Mouse (Mus musculus): ENCODE results near the gene Mmgt2. TPM values are rescaled to one million over a fixed set of nuclear protein-coding genes. Genes with fewer than 3 reads are reported as not detected.
"Not testable (repeated sequence)": the region's sequence is repeated elsewhere in the genome, so short reads cannot be mapped to it uniquely, and the experiment has no call there.

The Mmgt2 gene
- polyA plus RNA-seq, 1 experiment from 2014 or later = 67.3 TPM

DNA sequence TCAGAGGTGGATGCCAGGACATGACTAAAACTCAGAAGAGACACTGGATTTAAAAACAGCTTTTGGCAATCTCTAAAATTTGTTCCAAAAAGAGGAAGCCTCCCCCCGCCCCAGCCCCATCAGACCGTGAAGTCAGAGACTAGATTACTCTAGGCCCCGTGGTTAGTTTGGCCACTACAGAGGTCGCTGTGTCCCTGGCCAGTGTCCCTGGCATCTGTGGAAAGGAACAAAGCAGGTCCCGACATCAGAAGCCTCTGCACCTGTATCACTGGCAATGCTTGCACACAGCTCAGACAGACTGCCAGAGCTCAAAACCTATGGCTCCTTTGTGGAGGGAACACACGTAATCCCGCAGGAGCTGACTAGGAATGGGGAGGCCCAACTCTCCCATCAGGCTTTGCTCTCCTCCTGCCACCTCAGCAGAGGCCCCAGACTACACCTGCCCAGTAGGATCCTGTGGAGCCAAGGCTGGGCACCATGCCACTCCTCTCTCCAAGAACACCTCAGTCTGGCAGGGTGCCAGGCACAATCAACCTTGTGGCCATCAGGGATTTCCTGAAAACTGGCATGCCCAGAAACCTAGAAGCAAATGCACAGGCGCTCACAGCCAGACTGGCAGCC, 5.3 kb upstream of the Mmgt2 start:
- Histone ChIP-seq H3K4me2 (no peak overlapping the region), H3K9me3 (replicated peaks) (no peaks in the 10 kb centered on the region), H3K9ac (no peak overlapping the region), H3K36me3 (peaks cover 8% of the 10 kb centered on the region; the same call in 1 of the 2 replicates), H3K27me3 (no peaks in the 10 kb centered on the region), H3K27ac (peak overlapping the region; percentile 64), H3K4me1 (peaks cover 76% of the 10 kb centered on the region), H3K4me3 (replicated peaks) (no peak overlapping the region)
- 63% methylated on average over 8 of the region's 8 CpGs for WGBS
- ATAC-seq (replicated peaks; ENCODE audit: low FRiP score) = no peak

GRCm38 (mm10) chr11:62643681-62644363, 4.6 kb upstream of the Mmgt2 start:
- Histone ChIP-seq H3K9me3 (replicated peaks) (no peaks in the 10 kb centered on the region), H3K9ac (no peak overlapping the region), H3K4me2 (no peak overlapping the region), H3K27ac (peak overlapping the region; percentile 64; the same call in 1 of the 2 replicates), H3K27me3 (no peaks in the 10 kb centered on the region), H3K4me1 (peaks cover 73% of the 10 kb centered on the region), H3K36me3 (peaks cover 8% of the 10 kb centered on the region; the same call in 1 of the 2 replicates), H3K4me3 (replicated peaks) (no peak overlapping the region)
- no peak for ATAC-seq (replicated peaks; ENCODE audit: low FRiP score)
- WGBS = 85% methylated on average over 10 of the region's 10 CpGs

DNA sequence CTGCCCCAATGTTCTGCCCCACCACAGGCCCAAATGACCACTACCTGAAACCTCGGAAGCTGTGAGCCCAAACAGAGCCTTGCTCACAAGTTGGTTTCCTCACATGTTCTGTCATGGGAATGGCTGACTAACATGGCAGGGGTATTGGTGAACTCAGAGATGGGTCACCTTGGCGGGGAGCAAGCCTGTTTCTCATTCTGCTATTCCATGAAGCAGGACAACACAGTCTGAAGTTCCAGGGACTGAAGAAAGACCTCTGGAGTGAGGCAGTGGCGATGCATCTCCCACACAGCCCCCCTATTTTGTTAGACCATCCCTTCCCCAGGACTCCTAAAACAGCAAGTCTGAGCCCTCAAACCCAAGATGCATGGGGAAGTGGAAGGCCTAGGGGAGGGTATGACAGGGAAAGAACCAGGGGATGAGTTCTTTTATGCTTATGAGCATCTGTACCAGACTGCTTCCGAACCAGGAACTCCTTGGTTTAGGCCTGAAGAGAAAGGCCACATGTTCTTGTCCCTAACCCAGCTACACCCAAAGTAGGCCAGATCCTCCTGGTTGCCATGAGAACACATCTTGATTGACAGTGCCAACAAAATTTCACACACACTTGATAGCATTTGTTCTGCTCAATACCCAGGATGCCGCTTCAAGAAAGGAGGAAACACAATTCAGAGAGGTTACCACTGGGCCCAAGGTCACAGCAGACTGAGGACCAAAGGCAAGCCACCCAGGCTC, 3.7 kb upstream of the Mmgt2 start:
- H3K9me3 ChIP-seq (replicated peaks) = no peaks in the 10 kb centered on the region
- H3K9ac ChIP-seq = no peak overlapping the region
- peak overlapping the region; percentile 94; the same call in 1 of the 2 replicates for H3K4me2 ChIP-seq
- ATAC-seq (replicated peaks; ENCODE audit: low FRiP score) = no peak
- peak overlapping the region; percentile 93 for H3K27ac ChIP-seq
- peaks cover 8% of the 10 kb centered on the region; the same call in 1 of the 2 replicates for H3K36me3 ChIP-seq
- no peak overlapping the region for H3K4me3 ChIP-seq (replicated peaks)
- H3K4me1 ChIP-seq = peaks cover 76% of the 10 kb centered on the region
- WGBS = 92% methylated on average over 5 of the region's 5 CpGs
- no peaks in the 10 kb centered on the region for H3K27me3 ChIP-seq

DNA sequence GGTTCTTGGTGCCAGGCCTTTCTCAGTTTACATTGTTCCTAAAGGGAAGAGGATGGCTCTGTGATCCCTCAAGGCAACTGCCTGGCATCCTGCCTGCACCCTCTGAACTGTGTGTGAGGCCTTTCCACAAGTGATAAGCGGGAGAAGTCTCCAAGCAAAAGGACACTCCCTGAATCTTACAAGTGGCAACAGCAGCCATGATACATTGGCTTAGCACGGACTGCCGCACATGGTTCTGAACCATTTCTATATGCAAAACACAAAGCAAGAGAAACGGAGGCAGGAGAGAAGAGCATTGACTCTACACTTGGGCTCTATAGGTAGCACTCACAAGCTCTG, 3.2 kb upstream of the Mmgt2 start:
- ATAC-seq (replicated peaks; ENCODE audit: low FRiP score) = no peak
- Histone ChIP-seq H3K27me3 (no peaks in the 10 kb centered on the region), H3K4me1 (peaks cover 78% of the 10 kb centered on the region), H3K4me3 (replicated peaks) (peak overlapping the region; percentile 83; the same call in 1 of the 2 replicates), H3K4me2 (peak overlapping the region; percentile 94), H3K36me3 (peaks cover 8% of the 10 kb centered on the region; the same call in 1 of the 2 replicates), H3K9ac (0 out of 2 replicates have a peak overlapping the region, but pooled peaks have one; percentile 16), H3K9me3 (replicated peaks) (no peaks in the 10 kb centered on the region), H3K27ac (peak overlapping the region; percentile 93)
- WGBS = 72% methylated on average over 4 of the region's 4 CpGs

- Histone ChIP-seq H3K27me3 (no peaks in the 10 kb centered on the region), H3K4me3 (replicated peaks) (peak overlapping the region; percentile 83), H3K9ac (0 out of 2 replicates have a peak overlapping the region, but pooled peaks have one; percentile 16), H3K27ac (peak overlapping the region; percentile 93), H3K36me3 (peaks cover 13% of the 10 kb centered on the region; the same call in 1 of the 2 replicates), H3K9me3 (replicated peaks) (no peaks in the 10 kb centered on the region), H3K4me2 (peak overlapping the region; percentile 94), H3K4me1 (peaks cover 84% of the 10 kb centered on the region)
- 12% methylated on average over 8 of the region's 8 CpGs for WGBS
- no peak for ATAC-seq (replicated peaks; ENCODE audit: low FRiP score)
Measured at GRCm38 (mm10) chr11:62645732-62646494, 2.6 kb upstream of the Mmgt2 start.

GRCm38 (mm10) chr11:62646495-62646843, 2.0 kb upstream of the Mmgt2 start:
- Histone ChIP-seq H3K27ac (peak overlapping the region; percentile 93), H3K9ac (no peak overlapping the region), H3K36me3 (peaks cover 14% of the 10 kb centered on the region; the same call in 1 of the 2 replicates), H3K4me3 (replicated peaks) (peak overlapping the region; percentile 83), H3K4me1 (peaks cover 82% of the 10 kb centered on the region), H3K4me2 (peak overlapping the region; percentile 94), H3K27me3 (no peaks in the 10 kb centered on the region), H3K9me3 (replicated peaks) (no peaks in the 10 kb centered on the region)
- ATAC-seq (replicated peaks; ENCODE audit: low FRiP score) = no peak
- WGBS = 18% methylated on average over 4 of the region's 4 CpGs

GRCm38 (mm10) chr11:62646958-62647515, 1.4 kb upstream of the Mmgt2 start:
- H3K36me3 ChIP-seq = peaks cover 16% of the 10 kb centered on the region
- H3K27me3 ChIP-seq = no peaks in the 10 kb centered on the region
- no peaks in the 10 kb centered on the region for H3K9me3 ChIP-seq (replicated peaks)
- H3K4me1 ChIP-seq = peaks cover 80% of the 10 kb centered on the region
- 35% methylated on average over 7 of the region's 7 CpGs for WGBS
- H3K27ac ChIP-seq = peak overlapping the region; percentile 93
- peak overlapping the region; percentile 94 for H3K4me2 ChIP-seq
- ATAC-seq (replicated peaks; ENCODE audit: low FRiP score) = no peak
- H3K9ac ChIP-seq = peak overlapping the region; percentile 81
- H3K4me3 ChIP-seq (replicated peaks) = peak overlapping the region; percentile 83

DNA sequence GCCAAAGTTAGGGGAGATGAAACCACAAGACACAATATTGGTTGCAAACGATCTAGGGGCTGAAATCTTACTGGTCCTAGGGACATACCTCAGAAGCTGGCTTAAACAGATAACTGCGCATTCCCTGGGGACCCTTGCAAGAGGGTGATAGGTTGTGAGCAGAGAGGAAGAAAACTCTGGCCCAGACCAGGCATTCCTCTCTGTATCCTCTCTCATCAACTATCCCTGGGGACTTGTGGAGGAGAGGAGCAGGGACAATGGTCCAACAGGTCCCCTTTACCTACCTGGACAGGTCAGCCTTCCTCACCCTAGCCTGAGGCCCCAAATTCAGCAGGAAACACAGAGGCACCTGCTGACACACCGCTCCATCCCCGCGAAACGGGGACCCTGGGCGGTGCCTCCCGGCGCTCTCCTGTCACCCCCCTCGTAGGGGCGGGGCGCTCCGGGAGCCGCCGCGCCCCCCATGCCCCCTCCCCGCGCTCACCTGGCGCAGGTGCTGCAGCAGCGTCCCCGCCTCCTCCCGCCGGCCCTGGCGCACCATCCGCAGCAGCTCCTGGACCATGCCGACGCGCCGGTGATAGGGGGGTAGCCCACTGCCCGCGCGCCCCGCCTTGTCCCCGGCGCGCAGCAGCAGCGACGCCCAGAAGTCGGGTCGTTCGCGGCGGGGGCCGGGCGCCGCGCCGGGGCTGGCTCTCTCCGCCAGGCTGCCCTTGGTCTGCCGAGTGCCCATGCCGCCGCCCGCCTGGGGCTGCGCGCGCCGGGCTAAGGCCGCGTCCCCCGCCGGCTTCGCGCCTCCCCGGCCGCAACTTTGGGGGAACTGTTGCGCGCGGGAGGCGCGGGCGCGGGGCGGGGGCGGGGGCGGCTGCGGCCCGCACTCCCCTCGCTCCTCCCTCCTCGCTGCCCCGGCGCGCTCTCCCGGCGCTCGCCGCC, 538 bp upstream of the Mmgt2 start, which contains the start of gene Lrrc75a:
Lrrc75a (minus strand) TSS at position 863 of the 930 bp plus-strand sequence.
- Histone ChIP-seq H3K4me2 (peak within 1 kb of the TSS; percentile 94), H3K9me3 (replicated peaks) (no peaks in the 10 kb centered on the region), H3K36me3 (peaks cover 24% of the 10 kb centered on the region), H3K27ac (peak within 1 kb of the TSS; percentile 93), H3K4me3 (replicated peaks) (peak within 1 kb of the TSS; percentile 83), H3K9ac (peak within 1 kb of the TSS; percentile 81), H3K4me1 (peaks cover 72% of the 10 kb centered on the region), H3K27me3 (no peaks in the 10 kb centered on the region)
- peak; percentile 46 for ATAC-seq (replicated peaks; ENCODE audit: low FRiP score)
- WGBS = under 1% methylated on average over 59 of the region's 86 CpGs

DNA sequence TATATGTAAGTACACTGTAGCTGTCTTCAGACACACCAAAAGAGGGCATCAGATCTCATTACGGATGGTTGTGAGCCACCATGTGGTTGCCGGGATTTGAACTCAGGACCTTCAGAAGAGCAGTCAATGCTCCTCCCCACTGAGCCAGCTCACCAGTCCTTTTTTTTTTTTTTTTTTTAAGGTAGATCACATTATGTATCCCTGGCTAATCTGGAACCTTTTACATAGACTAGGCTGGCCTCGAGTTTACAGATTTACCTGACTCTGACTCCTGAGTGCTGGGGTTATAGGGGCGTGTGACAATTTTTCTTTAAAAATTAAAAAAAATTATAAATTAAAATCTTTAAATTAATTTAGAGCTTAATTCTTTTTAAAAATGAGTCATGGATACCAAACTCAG, 1.3 kb downstream of the Mmgt2 start:
- not testable (repeated sequence) for ATAC-seq (replicated peaks; ENCODE audit: low FRiP score)

GRCm38 (mm10) chr11:62651563-62651962, 3.1 kb downstream of the Mmgt2 start:
- WGBS = 88% methylated on average over 3 of the region's 3 CpGs
- H3K36me3 ChIP-seq = peaks cover 41% of the 10 kb centered on the region
- no peaks in the 10 kb centered on the region for H3K9me3 ChIP-seq (replicated peaks)
- peaks cover 41% of the 10 kb centered on the region for H3K4me1 ChIP-seq
- ATAC-seq (replicated peaks; ENCODE audit: low FRiP score) = no peak
- no peaks in the 10 kb centered on the region for H3K27me3 ChIP-seq
- no peak overlapping the region for H3K9ac ChIP-seq
- H3K4me2 ChIP-seq = no peak overlapping the region
- no peak overlapping the region for H3K4me3 ChIP-seq (replicated peaks)
- no peak overlapping the region for H3K27ac ChIP-seq

More for the DNA sequence above, 1.3 kb downstream of the Mmgt2 start:
- peaks cover 55% of the 10 kb centered on the region for H3K4me1 ChIP-seq
- 81% methylated on average over 4 of the region's 4 CpGs for WGBS
- H3K27me3 ChIP-seq; H3K9ac ChIP-seq; H3K9me3 ChIP-seq (replicated peaks): not testable (repeated sequence)
- H3K4me2 ChIP-seq = peak overlapping the region; percentile 94
- H3K27ac ChIP-seq = 0 out of 2 replicates have a peak overlapping the region, but pooled peaks have one; percentile 93
- H3K4me3 ChIP-seq (replicated peaks) = peak overlapping the region; percentile 83; the same call in 1 of the 2 replicates
- H3K36me3 ChIP-seq = peaks cover 28% of the 10 kb centered on the region

Measured in kidney, embryonic 15.5 days (tissue).